Mouse (Mus musculus) stomach, embryonic 16.5 days (tissue): ENCODE results near the gene Rnf185. TPM values are rescaled to one million over a fixed set of nuclear protein-coding genes. Genes with fewer than 3 reads are reported as not detected.

ENCODE experiments used
- ATAC-seq: fragments of 200-750 bp; cut with Nextera tagmentation; 2 replicates; pipeline ENCODE4 v1.8.0; 2017; ENCODE audit warnings: moderate number of reproducible peaks, moderate TSS enrichment; ENCODE audit not compliant: insufficient read depth, low FRiP score
- H3K27ac ChIP-seq: fragments of 300-500 bp; sonication (generic); 2 replicates; pipeline ENCODE4 v1.5.1; 2014; ENCODE audit warnings: low read length
- H3K27me3 ChIP-seq: fragments of 300-500 bp; sonication (generic); 2 replicates; pipeline ENCODE4 v1.6.1; 2014; ENCODE audit warnings: low read length, control low read depth, mixed read lengths; ENCODE audit not compliant: control insufficient read depth, insufficient read depth
- H3K36me3 ChIP-seq: fragments of 300-500 bp; sonication (generic); 2 replicates; pipeline ENCODE4 v1.6.1; 2014; ENCODE audit warnings: low read length; ENCODE audit not compliant: control insufficient read depth, insufficient read depth
- H3K4me1 ChIP-seq: fragments of 300-500 bp; sonication (generic); 2 replicates; pipeline ENCODE4 v1.6.1; 2014; ENCODE audit warnings: low read length, control low read depth, mixed read lengths; ENCODE audit not compliant: control insufficient read depth, insufficient read depth
- H3K4me2 ChIP-seq: fragments of 300-500 bp; sonication (generic); 2 replicates; pipeline ENCODE4 v1.6.1; 2014; ENCODE audit warnings: low read depth, low read length, mixed read lengths
- H3K4me3 ChIP-seq: fragments of 300-500 bp; sonication (generic); replicated peaks from 2 replicates; pipeline ENCODE4 v1.5.1; 2014; ENCODE audit warnings: mild to moderate bottlenecking, low read length
- H3K9ac ChIP-seq: fragments of 300-500 bp; sonication (generic); 2 replicates; pipeline ENCODE4 v1.6.1; 2014; ENCODE audit warnings: low read length
- H3K9me3 ChIP-seq: fragments of 300-500 bp; sonication (generic); replicated peaks from 2 replicates; pipeline ENCODE4 v1.6.1; 2016; ENCODE audit warnings: low read length, control low read depth; ENCODE audit not compliant: control insufficient read depth
- WGBS: fragments of 180-500 bp; shearing (Covaris S2); extraction: QIAGEN DNeasy Blood & Tissue Kit; methylation state at CpG from one replicate; pipeline ENCODE4 v1.1.7; 2014; 5-methylcytosine and 5-hydroxymethylcytosine counted together
- polyA plus RNA-seq: library from polyadenylated mRNA; unstranded; fragments of >200 nt; fragmentation: Nextera tagmentation; extraction: Ambion mirVana; gene quantifications from 2 replicates; pipeline ENCODE4 v1.2.1, GENCODE M21; 2015

Rnf185 gene
- polyA plus RNA-seq, 1 experiment from 2014 or later: 30.7 TPM

DNA sequence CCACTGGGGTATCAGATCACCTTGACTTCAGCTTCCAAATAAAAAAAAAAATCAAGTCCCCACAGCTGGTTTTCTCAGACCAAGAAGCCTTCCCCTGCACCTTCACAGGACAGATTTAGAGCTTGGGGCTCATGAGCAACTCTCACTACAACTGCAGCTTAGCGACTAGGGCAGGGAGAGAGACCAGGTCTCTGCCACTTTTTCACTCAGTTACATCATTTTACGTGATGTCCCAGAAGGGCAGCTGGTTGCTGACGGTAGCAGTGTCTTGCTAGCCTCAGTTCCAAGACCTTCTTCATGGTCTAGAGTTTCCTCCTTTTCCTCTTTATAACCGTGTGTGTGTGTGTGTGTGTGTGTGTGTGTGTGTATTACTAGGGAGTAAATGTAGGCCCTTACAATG, 18.4 kb downstream of the Rnf185 start:
- no peak overlapping the region for H3K27ac ChIP-seq
- no peak overlapping the region for H3K4me2 ChIP-seq
- no peak for ATAC-seq
- 85% methylated on average over 4 of the region's 4 CpGs for WGBS
- no peak overlapping the region for H3K4me3 ChIP-seq
- no peaks in the 10 kb centered on the region for H3K27me3 ChIP-seq
- H3K4me1 ChIP-seq: no peaks in the 10 kb centered on the region
- no peak overlapping the region for H3K9ac ChIP-seq
- no peaks in the 10 kb centered on the region for H3K9me3 ChIP-seq
- H3K36me3 ChIP-seq: no peaks in the 10 kb centered on the region

- no peak for ATAC-seq
- Histone ChIP-seq H3K4me1 (no peaks in the 10 kb centered on the region), H3K9me3 (no peaks in the 10 kb centered on the region), H3K27ac (no peak overlapping the region), H3K27me3 (no peaks in the 10 kb centered on the region), H3K4me2 (no peak overlapping the region), H3K4me3 (no peak overlapping the region), H3K9ac (no peak overlapping the region), H3K36me3 (no peaks in the 10 kb centered on the region)
- 87% methylated on average over 6 of the region's 6 CpGs for WGBS
These were observed 20.1 kb downstream of the Rnf185 start for GRCm38 (mm10) chr11:3431976-3432603.

- Histone ChIP-seq H3K4me3 (no peak overlapping the region), H3K9me3 (no peaks in the 10 kb centered on the region), H3K36me3 (no peaks in the 10 kb centered on the region), H3K27me3 (no peaks in the 10 kb centered on the region), H3K4me1 (no peaks in the 10 kb centered on the region), H3K27ac (no peak overlapping the region), H3K9ac (no peak overlapping the region), H3K4me2 (no peak overlapping the region)
- WGBS: 89% methylated on average over 3 of the region's 3 CpGs
- ATAC-seq: no peak
These were observed 20.6 kb downstream of the Rnf185 start for GRCm38 (mm10) chr11:3431515-3431914.

- no peak overlapping the region for H3K9ac ChIP-seq
- peaks cover 16% of the 10 kb centered on the region for H3K36me3 ChIP-seq
- no peak for ATAC-seq
- H3K27ac ChIP-seq: no peak overlapping the region
- H3K4me3 ChIP-seq: no peak overlapping the region
- whole genome bisulfite sequencing: 85% methylated on average over 7 of the region's 7 CpGs
- no peaks in the 10 kb centered on the region for H3K9me3 ChIP-seq
- no peak overlapping the region for H3K4me2 ChIP-seq
- H3K27me3 ChIP-seq: no peaks in the 10 kb centered on the region
- H3K4me1 ChIP-seq: no peaks in the 10 kb centered on the region
These were observed 23.5 kb downstream of the Rnf185 start for GRCm38 (mm10) chr11:3428632-3429031.

DNA sequence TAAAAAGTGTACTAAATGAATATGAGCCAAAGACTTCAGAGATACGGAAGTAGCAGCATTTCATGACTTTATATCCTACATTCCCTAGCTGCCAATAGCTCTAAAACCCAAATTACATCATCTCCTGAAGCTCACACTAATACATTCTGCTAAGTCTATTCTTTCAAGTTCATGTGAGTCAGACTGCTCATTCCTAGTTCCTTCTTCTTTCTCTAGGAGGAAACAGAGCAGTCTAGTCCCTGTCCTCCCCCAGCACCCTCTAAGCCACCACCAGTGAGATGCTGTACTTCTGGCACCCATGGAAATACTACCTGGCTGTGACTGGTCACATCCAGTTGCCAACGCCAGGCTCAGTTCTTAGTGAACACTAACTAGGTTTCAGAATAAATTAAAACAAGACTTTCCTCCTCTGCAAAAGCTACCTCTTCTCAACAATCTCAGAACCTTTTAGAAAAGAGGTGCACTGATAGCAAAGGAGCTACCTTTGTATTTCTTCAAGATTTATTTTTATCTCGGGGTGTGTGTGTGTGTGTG, 24.4 kb downstream of the Rnf185 start:
- Histone ChIP-seq H3K4me1 (no peaks in the 10 kb centered on the region), H3K4me3 (no peak overlapping the region), H3K36me3 (peaks cover 16% of the 10 kb centered on the region), H3K4me2 (no peak overlapping the region), H3K27ac (no peak overlapping the region), H3K27me3 (no peaks in the 10 kb centered on the region), H3K9me3 (no peaks in the 10 kb centered on the region), H3K9ac (no peak overlapping the region)
- WGBS: 81% methylated on average over 3 of the region's 3 CpGs
- no peak for ATAC-seq

GRCm38 (mm10) chr11:3422242-3422641, 29.9 kb downstream of the Rnf185 start:
- no peak overlapping the region for H3K4me3 ChIP-seq
- no peaks in the 10 kb centered on the region for H3K4me1 ChIP-seq
- H3K9me3 ChIP-seq: no peaks in the 10 kb centered on the region
- no peak overlapping the region for H3K9ac ChIP-seq
- ATAC-seq: no peak
- WGBS: 82% methylated on average over 4 of the region's 4 CpGs
- no peaks in the 10 kb centered on the region for H3K27me3 ChIP-seq
- peaks cover 16% of the 10 kb centered on the region for H3K36me3 ChIP-seq
- H3K4me2 ChIP-seq: no peak overlapping the region
- H3K27ac ChIP-seq: no peak overlapping the region

- no peak overlapping the region for H3K27ac ChIP-seq
- H3K4me3 ChIP-seq: no peak overlapping the region
- no peak overlapping the region for H3K9ac ChIP-seq
- no peak overlapping the region for H3K4me2 ChIP-seq
- WGBS: 68% methylated on average over 4 of the region's 4 CpGs
- no peaks in the 10 kb centered on the region for H3K9me3 ChIP-seq
- no peaks in the 10 kb centered on the region for H3K4me1 ChIP-seq
- no peak for ATAC-seq
- H3K36me3 ChIP-seq: no peaks in the 10 kb centered on the region; the same call in 1 of the 2 replicates
- H3K27me3 ChIP-seq: no peaks in the 10 kb centered on the region
These were observed 33.4 kb downstream of the Rnf185 start for GRCm38 (mm10) chr11:3418741-3419140.

DNA sequence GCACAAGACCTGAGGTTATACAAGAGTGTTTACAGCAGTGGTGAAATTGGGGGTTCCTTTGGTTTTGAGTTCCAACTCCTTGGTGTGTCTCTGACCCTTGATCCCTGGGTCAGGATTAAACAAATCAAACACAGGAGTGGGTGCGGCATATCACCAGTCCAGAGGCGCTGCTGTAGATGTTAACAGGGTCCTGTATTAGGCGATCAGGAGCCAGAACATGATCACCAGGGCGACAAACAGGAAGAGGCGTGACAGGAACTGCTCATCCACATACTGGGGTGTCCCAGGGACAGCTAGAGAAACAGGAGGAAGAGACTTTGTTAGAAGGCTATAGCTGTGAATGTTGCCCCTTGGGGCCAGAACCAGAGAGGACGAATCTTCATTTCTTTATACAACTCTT, 34.4 kb downstream of the Rnf185 start:
- no peak overlapping the region for H3K4me2 ChIP-seq
- no peaks in the 10 kb centered on the region; the same call in 1 of the 2 replicates for H3K36me3 ChIP-seq
- no peaks in the 10 kb centered on the region for H3K4me1 ChIP-seq
- no peaks in the 10 kb centered on the region for H3K9me3 ChIP-seq
- no peak overlapping the region for H3K9ac ChIP-seq
- no peak overlapping the region for H3K27ac ChIP-seq
- H3K27me3 ChIP-seq: no peaks in the 10 kb centered on the region
- no peak for ATAC-seq
- H3K4me3 ChIP-seq: no peak overlapping the region
- 69% methylated on average over 6 of the region's 6 CpGs for WGBS

- H3K36me3 ChIP-seq: no peaks in the 10 kb centered on the region; the same call in 1 of the 2 replicates
- H3K4me1 ChIP-seq: no peaks in the 10 kb centered on the region
- H3K27ac ChIP-seq: no peak overlapping the region
- H3K4me3 ChIP-seq: no peak overlapping the region
- no peaks in the 10 kb centered on the region for H3K27me3 ChIP-seq
- H3K4me2 ChIP-seq: no peak overlapping the region
- no peaks in the 10 kb centered on the region for H3K9me3 ChIP-seq
- 92% methylated on average over 3 of the region's 3 CpGs for WGBS
- ATAC-seq: no peak
- H3K9ac ChIP-seq: no peak overlapping the region
These were observed 35.8 kb downstream of the Rnf185 start for GRCm38 (mm10) chr11:3416399-3416798.
